Mouse (Mus musculus) hindbrain, embryonic 13.5 days (tissue): ENCODE measurements around the gene Olfr164. TPM values are rescaled to one million over a fixed set of nuclear protein-coding genes. Genes with fewer than 3 reads are reported as not detected.

Experiments used
- ATAC-seq: fragments of 200-750 bp; cut with Nextera tagmentation; 2 replicates; pipeline ENCODE4 v1.8.0; 2017; ENCODE audit warnings: moderate TSS enrichment; ENCODE audit not compliant: low FRiP score
- H3K27ac ChIP-seq: fragments of 300-500 bp; sonication (generic); 2 replicates; pipeline ENCODE4 v1.5.1; 2015; ENCODE audit warnings: inconsistent platforms, mild to moderate bottlenecking, moderate library complexity
- H3K27me3 ChIP-seq: fragments of 300-500 bp; sonication (generic); 2 replicates; pipeline ENCODE4 v1.6.1; 2015; ENCODE audit warnings: mild to moderate bottlenecking, inconsistent platforms
- H3K36me3 ChIP-seq: fragments of 300-500 bp; sonication (generic); 2 replicates; pipeline ENCODE4 v1.6.1; 2015; ENCODE audit warnings: mild to moderate bottlenecking, inconsistent platforms
- H3K4me1 ChIP-seq: fragments of 300-500 bp; sonication (generic); replicated peaks from 2 replicates; pipeline ENCODE4 v1.6.1; 2015; ENCODE audit warnings: inconsistent platforms
- H3K4me2 ChIP-seq: fragments of 300-500 bp; sonication (generic); 2 replicates; pipeline ENCODE4 v1.6.1; 2015; ENCODE audit warnings: inconsistent platforms, mild to moderate bottlenecking, moderate library complexity
- H3K4me3 ChIP-seq: fragments of 300-500 bp; sonication (generic); 2 replicates; pipeline ENCODE4 v1.5.1; 2015; ENCODE audit warnings: mild to moderate bottlenecking, inconsistent platforms
- H3K9ac ChIP-seq: fragments of 300-500 bp; sonication (generic); 2 replicates; pipeline ENCODE4 v1.6.1; 2015; ENCODE audit warnings: mild to moderate bottlenecking, inconsistent platforms
- H3K9me3 ChIP-seq: fragments of 300-500 bp; sonication (generic); 2 replicates; pipeline ENCODE4 v1.6.1; 2016; ENCODE audit warnings: inconsistent platforms
- WGBS: fragments of 180-500 bp; shearing (Covaris S2); methylation state at CpG from one replicate; pipeline ENCODE4 v1.1.7; 2015; 5-methylcytosine and 5-hydroxymethylcytosine counted together
- microRNA-seq: library from miRNA; unstranded; fragments of <30 nt; microRNA quantifications from one replicate; pipeline ENCODE4, GENCODE M21; 2016
- polyA plus RNA-seq: library from polyadenylated mRNA; unstranded; fragments of >200 nt; fragmentation: Nextera tagmentation; extraction: Ambion mirVana; gene quantifications from 2 replicates; pipeline ENCODE4 v1.2.1, GENCODE M21; 2015

Gene Olfr164
- not detected in 2 replicates for polyA plus RNA-seq

- no peaks in the 10 kb centered on the region for H3K4me1 ChIP-seq
- no peak within 1 kb of the TSS for H3K4me2 ChIP-seq
- no peaks in the 10 kb centered on the region for H3K36me3 ChIP-seq
- no peak for ATAC-seq
- no peak within 1 kb of the TSS for H3K9ac ChIP-seq
- H3K27me3 ChIP-seq = no peaks in the 10 kb centered on the region
- H3K4me3 ChIP-seq = no peak within 1 kb of the TSS
- no peak within 1 kb of the TSS for H3K27ac ChIP-seq
- 59% methylated on average over 1 of the region's 1 CpGs for WGBS
- H3K9me3 ChIP-seq = no peaks in the 10 kb centered on the region
Measured at GRCm38 (mm10) chr16:19313964-19314363, at the start of gene Olfr164. Olfr164 (minus strand) TSS chr16:19314064.

- Histone ChIP-seq H3K36me3 (no peaks in the 10 kb centered on the region), H3K4me3 (no peak overlapping the region), H3K4me1 (no peaks in the 10 kb centered on the region), H3K4me2 (no peak overlapping the region), H3K9me3 (no peaks in the 10 kb centered on the region), H3K27me3 (no peaks in the 10 kb centered on the region), H3K9ac (no peak overlapping the region), H3K27ac (no peak overlapping the region)
- no peak for ATAC-seq
- 91% methylated on average over 6 of the region's 6 CpGs for WGBS
Measured at GRCm38 (mm10) chr16:19349111-19349510, 35.2 kb upstream of the Olfr164 start.

GRCm38 (mm10) chr16:19263235-19263634 lies 50.6 kb downstream of the Olfr164 start:
- WGBS = 23% methylated on average over 1 of the region's 1 CpGs
- no peaks in the 10 kb centered on the region for H3K4me1 ChIP-seq
- H3K27me3 ChIP-seq = no peaks in the 10 kb centered on the region
- ATAC-seq = no peak
- H3K9ac ChIP-seq = no peak overlapping the region
- no peaks in the 10 kb centered on the region for H3K36me3 ChIP-seq
- H3K4me3 ChIP-seq = no peak overlapping the region
- no peaks in the 10 kb centered on the region for H3K9me3 ChIP-seq
- no peak overlapping the region for H3K27ac ChIP-seq
- no peak overlapping the region for H3K4me2 ChIP-seq

GRCm38 (mm10) chr16:19260780-19261179 lies 53.1 kb downstream of the Olfr164 start:
- WGBS = 64% methylated on average over 1 of the region's 1 CpGs
- no peak for ATAC-seq
- no peak overlapping the region for H3K27ac ChIP-seq

GRCm38 (mm10) chr16:19245835-19246234 lies 68.0 kb downstream of the Olfr164 start:
- Histone ChIP-seq H3K9me3 (no peaks in the 10 kb centered on the region), H3K9ac (no peak overlapping the region), H3K36me3 (no peaks in the 10 kb centered on the region), H3K27ac (no peak overlapping the region), H3K4me1 (no peaks in the 10 kb centered on the region), H3K27me3 (no peaks in the 10 kb centered on the region), H3K4me3 (no peak overlapping the region), H3K4me2 (no peak overlapping the region)
- no peak for ATAC-seq
- 80% methylated on average over 1 of the region's 1 CpGs for WGBS

More at GRCm38 (mm10) chr16:19260780-19261179, 53.1 kb downstream of the Olfr164 start:
- no peaks in the 10 kb centered on the region for H3K4me1 ChIP-seq
- no peak overlapping the region for H3K9ac ChIP-seq
- H3K27me3 ChIP-seq = no peaks in the 10 kb centered on the region
- H3K9me3 ChIP-seq = no peaks in the 10 kb centered on the region
- H3K36me3 ChIP-seq = no peaks in the 10 kb centered on the region
- H3K4me2 ChIP-seq = no peak overlapping the region
- no peak overlapping the region for H3K4me3 ChIP-seq

- Histone ChIP-seq H3K4me3 (no peak overlapping the region), H3K4me2 (no peak overlapping the region), H3K27ac (no peak overlapping the region), H3K36me3 (no peaks in the 10 kb centered on the region), H3K9me3 (no peaks in the 10 kb centered on the region), H3K9ac (no peak overlapping the region), H3K4me1 (no peaks in the 10 kb centered on the region), H3K27me3 (no peaks in the 10 kb centered on the region)
- no peak for ATAC-seq
Measured at GRCm38 (mm10) chr16:19241539-19242025, 72.3 kb downstream of the Olfr164 start.

- Histone ChIP-seq H3K4me1 (no peaks in the 10 kb centered on the region), H3K9ac (no peak overlapping the region), H3K27ac (no peak overlapping the region), H3K27me3 (no peaks in the 10 kb centered on the region), H3K4me3 (no peak overlapping the region), H3K9me3 (no peaks in the 10 kb centered on the region), H3K4me2 (no peak overlapping the region), H3K36me3 (no peaks in the 10 kb centered on the region)
- WGBS = 84% methylated on average over 6 of the region's 6 CpGs
- ATAC-seq = no peak
Measured at GRCm38 (mm10) chr16:19240792-19241538, 72.9 kb downstream of the Olfr164 start.

- Histone ChIP-seq H3K4me2 (no peak overlapping the region), H3K27me3 (no peaks in the 10 kb centered on the region), H3K4me3 (no peak overlapping the region), H3K4me1 (no peaks in the 10 kb centered on the region), H3K9ac (no peak overlapping the region), H3K27ac (no peak overlapping the region), H3K36me3 (no peaks in the 10 kb centered on the region), H3K9me3 (no peaks in the 10 kb centered on the region)
- no peak for ATAC-seq
- 90% methylated on average over 4 of the region's 4 CpGs for WGBS
Measured at GRCm38 (mm10) chr16:19236719-19237118, 77.1 kb downstream of the Olfr164 start.

Small RNAs within 50 kb of the gene (microRNA-seq; reads per million reads assigned to microRNA genes)
- gene Gm23612 = not detected

Other genes starting within 250 kb of the Olfr164 start
- not detected in 2 replicates for gene Olfr165, start 109.1 kb upstream of the Olfr164 start, polyA plus RNA-seq
- gene Olfr166, start 169.6 kb upstream of the Olfr164 start, polyA plus RNA-seq = not detected in 2 replicates
- gene Olfr167, start 208.2 kb upstream of the Olfr164 start, polyA plus RNA-seq = not detected in 2 replicates
- not detected in 2 replicates for gene Olfr168, start 221.5 kb upstream of the Olfr164 start, polyA plus RNA-seq